Mouse (Mus musculus): ENCODE results near the gene Aldh16a1. TPM values are rescaled to one million over a fixed set of nuclear protein-coding genes. Genes with fewer than 3 reads are reported as not detected.
A peak's percentile ranks its signal among the peaks of the same experiment; 100 is the strongest.

Aldh16a1 gene
- polyA plus RNA-seq, 2 experiments: 40.0 to 45.6 TPM

DNA sequence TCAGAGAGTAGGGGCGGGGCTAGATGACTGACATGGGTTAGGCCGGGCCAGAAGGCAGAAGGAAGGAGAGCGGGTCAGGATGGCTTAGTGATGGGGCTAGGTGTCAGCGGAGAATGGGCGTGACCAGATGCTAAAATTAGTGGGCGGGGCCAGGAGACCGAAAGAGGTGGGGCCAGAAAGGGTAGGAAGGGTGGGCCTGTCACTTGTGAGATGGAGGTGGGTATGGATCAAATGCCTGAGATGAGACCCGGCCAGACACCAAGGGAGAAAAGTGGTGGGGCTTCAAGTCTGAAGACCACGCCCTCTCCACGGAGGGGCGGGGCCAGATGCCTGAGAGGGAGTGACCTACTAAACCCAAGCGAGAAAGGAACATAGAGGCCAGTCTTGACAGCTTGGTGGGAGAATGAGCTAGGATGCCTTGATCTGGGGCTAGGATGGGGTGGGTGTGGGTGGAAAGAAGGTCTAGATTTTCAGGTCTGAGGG lies 19.8 kb downstream of the Aldh16a1 start:
- H3K4me1 ChIP-seq (ENCODE audit: control insufficient read depth, insufficient read depth, low read length): peaks cover 2% of the 10 kb centered on the region; the same call in 1 of the 2 replicates
- no peak for TF ChIP-seq POLR2A (IDR thresholded peaks at IDR 0.05; ENCODE audit: borderline replicate concordance, extremely low read depth, insufficient read depth, insufficient read length)
- 10% methylated on average over 12 of the region's 12 CpGs for WGBS
- H3K4me2 ChIP-seq (replicated peaks; ENCODE audit: low read depth, low read length, severe bottlenecking): no peak overlapping the region
- no peak overlapping the region for H3K4me3 ChIP-seq (replicated peaks; ENCODE audit: low read length)
- no peaks in the 10 kb centered on the region for H3K36me3 ChIP-seq (ENCODE audit: control insufficient read depth, insufficient read depth, low read length)
- ATAC-seq (ENCODE audit: low FRiP score, low read depth): no peak
- 0 out of 2 replicates have a peak, but pooled peaks cover 4% of the 10 kb centered on the region for H3K27me3 ChIP-seq (ENCODE audit: control insufficient read depth, insufficient read depth, low read length)
- no peaks in the 10 kb centered on the region for H3K9me3 ChIP-seq (ENCODE audit: control insufficient read depth, low read length)
- H3K27ac ChIP-seq (replicated peaks; ENCODE audit: low read depth, low read length): no peak overlapping the region
- peak; percentile 29 for DNase-seq (ENCODE audit: low spot score)
- H3K9ac ChIP-seq (ENCODE audit: low read depth, low read length, severe bottlenecking): no peak overlapping the region

DNA sequence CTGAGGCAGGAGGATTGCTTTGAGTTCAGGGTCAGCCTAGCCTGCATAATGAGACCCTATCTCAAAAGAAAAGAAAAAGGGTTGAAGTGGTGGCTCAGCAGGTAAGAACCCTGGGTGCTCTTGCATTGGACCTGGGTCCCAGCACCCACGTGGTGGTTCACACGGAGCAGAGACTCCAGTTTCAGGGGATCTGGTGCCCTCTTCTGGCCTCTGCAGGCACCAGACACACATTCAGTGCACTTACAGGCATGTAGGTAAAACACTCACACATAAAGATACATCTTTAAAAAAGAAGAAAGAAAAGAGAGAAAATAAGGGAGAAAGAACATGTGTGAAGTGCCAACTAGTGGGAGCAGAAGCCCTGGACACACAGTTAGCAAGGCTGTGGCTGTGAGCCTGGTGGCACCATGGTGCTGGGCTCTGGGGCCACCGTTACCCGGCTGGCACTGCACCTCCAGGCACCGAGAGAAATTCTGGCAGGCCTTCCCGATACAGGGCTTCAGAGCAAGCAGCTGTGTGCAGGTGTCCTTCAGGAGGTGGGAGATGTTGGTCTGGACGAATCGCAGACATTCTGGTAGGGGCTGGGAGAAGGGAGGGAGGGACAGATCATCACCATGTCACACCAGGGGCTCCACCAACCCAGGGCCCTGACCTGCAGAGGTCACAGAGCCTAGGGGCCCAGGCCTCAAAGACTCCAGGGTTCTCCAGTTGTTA lies 20.8 kb downstream of the Aldh16a1 start:
- ATAC-seq (ENCODE audit: low FRiP score, low read depth) (no peak), DNase-seq (ENCODE audit: low spot score) (no peak)
- TF ChIP-seq POLR2A (IDR thresholded peaks at IDR 0.05; ENCODE audit: borderline replicate concordance, extremely low read depth, insufficient read depth, insufficient read length): no peak
- no peak overlapping the region for H3K27ac ChIP-seq (replicated peaks; ENCODE audit: low read depth, low read length)
- H3K4me3 ChIP-seq (replicated peaks; ENCODE audit: low read length): no peak overlapping the region
- no peak overlapping the region for H3K4me2 ChIP-seq (replicated peaks; ENCODE audit: low read depth, low read length, severe bottlenecking)
- H3K36me3 ChIP-seq (ENCODE audit: control insufficient read depth, insufficient read depth, low read length): no peaks in the 10 kb centered on the region
- no peak overlapping the region for H3K9ac ChIP-seq (ENCODE audit: low read depth, low read length, severe bottlenecking)
- H3K27me3 ChIP-seq (ENCODE audit: control insufficient read depth, insufficient read depth, low read length): 0 out of 2 replicates have a peak, but pooled peaks cover 4% of the 10 kb centered on the region
- 77% methylated on average over 8 of the region's 8 CpGs for WGBS
- H3K4me1 ChIP-seq (ENCODE audit: control insufficient read depth, insufficient read depth, low read length): peaks cover 5% of the 10 kb centered on the region; the same call in 1 of the 2 replicates
- H3K9me3 ChIP-seq (ENCODE audit: control insufficient read depth, low read length): no peaks in the 10 kb centered on the region

DNA sequence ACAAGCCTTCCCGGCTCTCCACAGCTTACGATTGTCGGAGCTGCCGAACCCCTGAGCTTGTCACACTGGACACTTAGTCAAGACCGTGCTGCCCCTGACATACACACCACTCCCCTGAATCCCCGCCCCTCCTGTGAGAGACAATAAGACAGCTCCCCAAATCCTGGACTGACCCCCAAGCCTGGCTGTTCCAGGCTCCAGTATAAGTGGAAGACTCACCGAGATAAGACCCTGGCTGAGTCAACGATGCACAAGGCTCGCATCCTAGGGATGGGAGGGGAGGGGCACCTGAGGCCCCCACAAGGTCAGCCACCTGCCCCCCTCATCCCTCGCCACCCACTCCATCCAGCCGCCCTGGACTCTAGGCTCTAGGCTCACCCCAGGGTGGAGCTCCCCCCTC lies 22.5 kb downstream of the Aldh16a1 start:
- H3K4me3 ChIP-seq (replicated peaks; ENCODE audit: low read length): no peak overlapping the region
- 82% methylated on average over 11 of the region's 11 CpGs for WGBS
- no peak overlapping the region for H3K9ac ChIP-seq (ENCODE audit: low read depth, low read length, severe bottlenecking)
- H3K27ac ChIP-seq (replicated peaks; ENCODE audit: low read depth, low read length): no peak overlapping the region
- 0 out of 2 replicates have a peak, but pooled peaks cover 4% of the 10 kb centered on the region for H3K27me3 ChIP-seq (ENCODE audit: control insufficient read depth, insufficient read depth, low read length)
- peaks cover 7% of the 10 kb centered on the region for H3K36me3 ChIP-seq (ENCODE audit: control insufficient read depth, insufficient read depth, low read length)
- H3K4me2 ChIP-seq (replicated peaks; ENCODE audit: low read depth, low read length, severe bottlenecking): no peak overlapping the region
- TF ChIP-seq POLR2A (IDR thresholded peaks at IDR 0.05; ENCODE audit: borderline replicate concordance, extremely low read depth, insufficient read depth, insufficient read length): no peak
- ATAC-seq (ENCODE audit: low FRiP score, low read depth) (no peak), DNase-seq (ENCODE audit: low spot score) (no peak)
- H3K4me1 ChIP-seq (ENCODE audit: control insufficient read depth, insufficient read depth, low read length): peaks cover 12% of the 10 kb centered on the region
- no peaks in the 10 kb centered on the region for H3K9me3 ChIP-seq (ENCODE audit: control insufficient read depth, low read length)

DNA sequence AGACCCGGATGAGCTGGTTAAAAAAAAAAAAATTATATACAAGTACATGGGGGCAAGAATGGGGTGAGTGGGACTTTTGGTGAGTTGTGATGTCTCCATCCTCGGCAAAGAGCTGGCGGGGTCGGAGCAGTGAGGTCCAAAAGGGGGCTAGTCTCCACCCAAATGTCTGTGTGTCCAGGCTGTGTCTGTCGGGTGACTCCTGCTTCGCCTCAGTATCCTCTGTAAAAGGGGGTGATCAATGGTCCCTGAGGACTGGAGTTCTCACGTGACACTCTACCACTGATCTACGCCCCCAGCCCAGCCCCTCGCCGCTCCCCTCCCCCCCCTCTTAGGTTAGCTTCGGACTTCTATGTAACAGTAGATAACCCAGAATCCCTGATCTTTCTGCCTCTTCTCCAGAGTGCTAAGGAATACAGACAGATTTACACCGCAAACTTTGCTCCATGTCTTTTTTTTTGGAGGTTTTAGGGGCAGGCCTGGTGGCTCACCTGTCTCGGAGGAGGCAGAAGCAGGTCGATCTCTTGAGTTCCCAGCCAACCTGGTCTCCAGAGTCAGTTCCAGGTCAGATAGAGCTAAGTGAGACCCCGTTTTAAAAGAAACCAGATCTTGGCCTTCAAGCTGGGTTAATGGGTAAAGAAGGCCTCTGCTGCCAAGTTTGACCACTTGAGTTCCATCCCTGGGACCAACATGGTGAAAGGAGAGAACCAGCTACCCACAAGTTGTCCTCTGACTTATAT lies 24.4 kb downstream of the Aldh16a1 start:
- H3K27me3 ChIP-seq (ENCODE audit: control insufficient read depth, insufficient read depth, low read length): no peaks in the 10 kb centered on the region
- peaks cover 23% of the 10 kb centered on the region for H3K4me1 ChIP-seq (ENCODE audit: control insufficient read depth, insufficient read depth, low read length)
- H3K27ac ChIP-seq (replicated peaks; ENCODE audit: low read depth, low read length): peak overlapping the region; percentile 80; the same call in 1 of the 2 replicates
- no peak for DNase-seq (ENCODE audit: low spot score)
- peaks cover 26% of the 10 kb centered on the region for H3K36me3 ChIP-seq (ENCODE audit: control insufficient read depth, insufficient read depth, low read length)
- H3K9ac ChIP-seq (ENCODE audit: low read depth, low read length, severe bottlenecking): peak overlapping the region; percentile 59
- TF ChIP-seq POLR2A (IDR thresholded peaks at IDR 0.05; ENCODE audit: borderline replicate concordance, extremely low read depth, insufficient read depth, insufficient read length): no peak
- 63% methylated on average over 12 of the region's 15 CpGs for WGBS
- H3K9me3 ChIP-seq (ENCODE audit: control insufficient read depth, low read length): no peaks in the 10 kb centered on the region
- ATAC-seq (ENCODE audit: low FRiP score, low read depth): no peak
- peak overlapping the region; percentile 96 for H3K4me3 ChIP-seq (replicated peaks; ENCODE audit: low read length)
- H3K4me2 ChIP-seq (replicated peaks; ENCODE audit: low read depth, low read length, severe bottlenecking): peak overlapping the region; percentile 57

DNA sequence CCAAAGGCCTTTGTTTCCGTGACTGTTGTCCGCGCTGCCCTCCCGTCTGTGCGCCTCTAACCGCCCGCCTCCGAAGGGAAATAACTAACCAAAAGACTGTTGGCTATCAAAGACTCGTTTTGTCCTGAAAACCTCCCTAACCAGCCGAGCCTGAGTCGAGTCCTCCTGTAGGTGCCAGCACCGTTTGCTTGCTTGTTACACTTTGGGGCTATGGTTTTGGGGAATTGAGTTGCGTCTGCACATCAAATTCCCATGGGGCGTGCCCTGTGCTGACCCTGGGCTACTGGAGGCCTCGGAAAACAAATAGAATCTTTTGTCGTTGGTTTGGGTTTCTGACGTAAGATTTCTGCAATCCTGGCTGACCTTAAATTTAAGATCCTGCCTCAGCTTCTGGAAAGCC lies 25.1 kb downstream of the Aldh16a1 start:
- Histone ChIP-seq H3K36me3 (ENCODE audit: control insufficient read depth, insufficient read depth, low read length) (peaks cover 30% of the 10 kb centered on the region), H3K4me2 (replicated peaks; ENCODE audit: low read depth, low read length, severe bottlenecking) (peak overlapping the region; percentile 57), H3K4me1 (ENCODE audit: control insufficient read depth, insufficient read depth, low read length) (peaks cover 26% of the 10 kb centered on the region), H3K27me3 (ENCODE audit: control insufficient read depth, insufficient read depth, low read length) (no peaks in the 10 kb centered on the region), H3K9me3 (ENCODE audit: control insufficient read depth, low read length) (no peaks in the 10 kb centered on the region), H3K27ac (replicated peaks; ENCODE audit: low read depth, low read length) (peak overlapping the region; percentile 80), H3K4me3 (replicated peaks; ENCODE audit: low read length) (peak overlapping the region; percentile 96), H3K9ac (ENCODE audit: low read depth, low read length, severe bottlenecking) (peak overlapping the region; percentile 59)
- WGBS: 2% methylated on average over 17 of the region's 17 CpGs
- no peak for DNase-seq (ENCODE audit: low spot score)
- no peak for TF ChIP-seq POLR2A (IDR thresholded peaks at IDR 0.05; ENCODE audit: borderline replicate concordance, extremely low read depth, insufficient read depth, insufficient read length)
- ATAC-seq (ENCODE audit: low FRiP score, low read depth): 0 out of 2 replicates have a peak, but pooled peaks have one; percentile 0
